Mouse (Mus musculus): ENCODE data around the gene 4930558K02Rik.

The 4930558K02Rik gene

DNA sequence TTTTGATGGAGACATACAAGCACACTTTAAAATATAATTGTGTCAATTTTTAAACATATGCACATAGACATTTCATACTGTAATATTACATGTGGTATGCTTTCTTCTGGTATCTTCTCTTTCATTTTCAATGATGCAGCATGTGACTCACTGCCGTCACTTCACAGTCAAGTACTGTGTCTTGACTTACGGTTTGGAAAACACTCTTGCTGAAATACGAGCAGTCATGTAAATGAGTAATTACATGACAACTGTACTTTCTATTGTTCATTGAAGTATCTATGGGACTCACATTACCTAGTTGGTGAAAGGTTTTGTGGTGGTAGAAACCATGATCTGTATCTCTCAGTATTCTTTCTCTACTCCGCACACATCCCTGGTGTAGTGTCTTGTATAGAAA lies 72.3 kb downstream of the 4930558K02Rik start:
- DNase-seq (ENCODE audit: low read depth in 1 of 2, low spot score in 2 of 2) = no peak

DNA sequence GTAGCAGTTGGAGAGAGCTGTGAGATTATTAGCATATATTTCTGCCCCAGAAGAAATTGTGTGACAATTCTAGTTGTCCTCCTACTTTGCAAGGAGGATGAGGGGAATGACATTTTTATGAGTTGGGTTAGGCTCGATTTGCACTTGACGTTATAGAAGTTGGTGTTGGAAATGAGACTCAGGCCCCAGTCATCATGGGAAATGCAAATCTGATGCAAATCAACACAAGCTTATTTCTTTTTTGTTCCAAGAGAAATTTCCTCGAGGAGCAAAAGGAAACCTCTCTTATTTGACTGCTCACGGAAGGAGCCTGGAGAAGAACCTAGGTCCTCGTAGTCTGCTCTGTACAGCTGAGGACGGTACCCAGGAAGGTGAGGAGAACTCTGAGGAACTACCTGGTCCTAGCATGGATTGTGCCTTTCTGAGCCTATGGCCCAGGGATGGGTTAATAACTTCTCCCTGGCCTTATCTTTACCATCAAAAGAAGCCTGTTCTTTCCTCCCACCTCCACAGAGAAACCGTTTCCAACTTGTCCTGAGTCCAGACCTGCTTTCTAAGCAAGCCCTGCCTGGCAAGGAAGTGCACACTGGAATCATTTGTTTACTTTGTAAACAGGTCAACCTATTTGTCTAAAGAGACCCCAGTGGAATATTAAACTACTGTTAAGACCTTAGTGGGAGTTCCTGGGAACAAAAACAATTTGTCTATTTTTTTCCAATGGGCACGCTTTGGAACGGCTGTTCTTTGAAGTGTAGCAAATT lies 76.6 kb downstream of the 4930558K02Rik start:
- no peak for DNase-seq (ENCODE audit: low read depth in 1 of 2, low spot score in 2 of 2)

GRCm38 (mm10) chr1:161900129-161900528 lies 79.3 kb downstream of the 4930558K02Rik start:
- DNase-seq (ENCODE audit: low read depth in 1 of 2, low spot score in 2 of 2) = no peak

DNA sequence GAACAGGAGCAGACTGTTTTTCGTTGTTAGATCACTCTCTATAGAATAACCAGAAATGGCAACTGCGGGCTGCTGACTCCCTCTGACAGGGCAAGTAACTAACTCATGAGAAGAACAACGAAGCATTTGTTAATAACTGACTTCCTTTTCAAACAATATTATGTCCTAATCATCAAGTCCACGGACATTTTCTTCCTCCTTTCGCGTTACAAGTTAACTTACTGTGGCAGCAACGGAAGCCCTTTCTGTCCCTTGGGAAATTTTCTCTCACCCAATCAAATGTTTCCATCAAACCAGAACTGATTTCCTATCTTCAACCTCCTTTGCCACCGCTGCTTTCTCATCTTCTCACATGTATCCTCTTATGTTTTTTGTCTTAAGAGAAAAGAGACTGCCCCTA lies 82.2 kb downstream of the 4930558K02Rik start:
- DNase-seq (ENCODE audit: low read depth in 1 of 2, low spot score in 2 of 2) = no peak

- no peak for DNase-seq (ENCODE audit: low read depth in 1 of 2, low spot score in 2 of 2)
Observed at GRCm38 (mm10) chr1:161896130-161896529, 83.3 kb downstream of the 4930558K02Rik start.

- DNase-seq (ENCODE audit: low read depth in 1 of 2, low spot score in 2 of 2) = no peak
Observed at GRCm38 (mm10) chr1:161895014-161895413, 84.4 kb downstream of the 4930558K02Rik start.

DNA sequence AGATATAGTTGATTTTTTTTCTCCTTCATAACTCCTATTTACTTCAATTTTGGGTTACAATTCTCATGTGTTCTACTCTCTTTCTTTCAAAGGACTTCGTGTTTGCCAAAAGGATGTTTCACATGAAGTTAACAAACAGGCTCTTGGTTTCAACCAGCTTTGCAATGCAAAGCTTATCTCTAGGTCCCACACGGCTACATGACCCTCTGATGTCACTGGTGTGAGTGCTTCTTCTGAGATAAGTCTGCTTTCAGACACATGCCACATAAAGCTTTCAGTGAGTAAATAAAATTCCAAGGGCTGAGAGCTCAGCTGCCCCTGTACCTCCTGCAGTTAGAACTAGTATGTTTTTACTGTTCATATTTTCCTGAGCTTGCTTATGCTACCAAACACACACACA lies 84.9 kb downstream of the 4930558K02Rik start:
- DNase-seq (ENCODE audit: low read depth in 1 of 2, low spot score in 2 of 2) = no peak

- DNase-seq (ENCODE audit: low read depth in 1 of 2, low spot score in 2 of 2) = no peak
Observed at GRCm38 (mm10) chr1:161894126-161894525, 85.3 kb downstream of the 4930558K02Rik start.
